Mouse (Mus musculus) heart, embryonic 14.5 days (tissue): Measurements from ENCODE around the gene Cgref1. TPM values are rescaled to one million over a fixed set of nuclear protein-coding genes. Genes with fewer than 3 reads are reported as not detected.

ENCODE experiments used
- ATAC-seq: fragments of 200-750 bp; cut with Nextera tagmentation; 2 replicates; pipeline ENCODE4 v1.8.0; 2017; ENCODE audit warnings: low read depth, moderate TSS enrichment; ENCODE audit not compliant: insufficient number of reproducible peaks, insufficient read depth, low FRiP score
- H3K27ac ChIP-seq, 2 experiments: fragments of 200-500 bp in 1 of 2; fragments of 300-500 bp in 1 of 2; sonication (generic) in 1 of 2; replicated peaks in 1 of 2; 2 replicates each; pipeline ENCODE4 v1.5.1; 2012 to 2014; ENCODE audit warnings: low read depth in 2 of 2, low read length in 2 of 2, control low read depth in 1 of 2, mild to moderate bottlenecking in 1 of 2, mixed read lengths in 1 of 2; ENCODE audit not compliant: control insufficient read depth in 1 of 2, insufficient read depth in 1 of 2
- H3K27me3 ChIP-seq: fragments of 300-500 bp; sonication (generic); 2 replicates; pipeline ENCODE4 v1.6.1; 2014; ENCODE audit warnings: mild to moderate bottlenecking, low read length, control low read depth; ENCODE audit not compliant: control insufficient read depth, insufficient read depth
- H3K36me3 ChIP-seq: fragments of 300-500 bp; sonication (generic); 2 replicates; pipeline ENCODE4 v1.6.1; 2014; ENCODE audit warnings: mild to moderate bottlenecking, control low read depth, low read length, mixed read lengths; ENCODE audit not compliant: control insufficient read depth, insufficient read depth
- H3K4me1 ChIP-seq, 2 experiments: fragments of 200-500 bp in 1 of 2; fragments of 300-500 bp in 1 of 2; sonication (generic) in 1 of 2; 2 replicates each; pipeline ENCODE4 v1.6.1; 2012 to 2014; ENCODE audit warnings: low read length in 2 of 2, control low read depth in 1 of 2, mixed read lengths in 1 of 2; ENCODE audit not compliant: control insufficient read depth in 2 of 2, insufficient read depth in 2 of 2
- H3K4me2 ChIP-seq: fragments of 300-500 bp; sonication (generic); 2 replicates; pipeline ENCODE4 v1.6.1; 2014; ENCODE audit warnings: mild to moderate bottlenecking, low read length
- H3K4me3 ChIP-seq, 2 experiments: fragments of 200-500 bp in 1 of 2; fragments of 300-500 bp in 1 of 2; sonication (generic) in 1 of 2; 2 replicates each; pipeline ENCODE4 v1.5.1; 2012 to 2014; ENCODE audit warnings: low read length in 2 of 2, mild to moderate bottlenecking in 2 of 2, control low read depth in 1 of 2, low read depth in 1 of 2, moderate library complexity in 1 of 2; ENCODE audit not compliant: control insufficient read depth in 1 of 2, insufficient read depth in 1 of 2
- H3K9ac ChIP-seq: fragments of 300-500 bp; sonication (generic); 2 replicates; pipeline ENCODE4 v1.6.1; 2014; ENCODE audit warnings: mild to moderate bottlenecking, low read length
- H3K9me3 ChIP-seq: fragments of 300-500 bp; sonication (generic); 2 replicates; pipeline ENCODE4 v1.6.1; 2016; ENCODE audit warnings: low read length, control low read depth; ENCODE audit not compliant: control insufficient read depth
- WGBS: fragments of 180-500 bp; shearing (Covaris S2); extraction: QIAGEN DNeasy Blood & Tissue Kit; methylation state at CpG from one replicate; pipeline ENCODE4 v1.1.7; 2014; 5-methylcytosine and 5-hydroxymethylcytosine counted together
- polyA plus RNA-seq: library from polyadenylated mRNA; unstranded; fragments of >200 nt; fragmentation: Nextera tagmentation; extraction: Ambion mirVana; gene quantifications from 2 replicates; pipeline ENCODE4 v1.2.1, GENCODE M21; 2014

Cgref1 gene
- polyA plus RNA-seq, 1 experiment from 2014 or later: 3.8 TPM

- H3K36me3 ChIP-seq: no peaks in the 10 kb centered on the region
- no peak for ATAC-seq
- H3K9me3 ChIP-seq: no peaks in the 10 kb centered on the region
- WGBS: 79% methylated on average over 6 of the region's 6 CpGs
- no peak overlapping the region for H3K9ac ChIP-seq
- H3K4me3 ChIP-seq: no peak overlapping the region
- H3K4me1 ChIP-seq: peaks cover 0 to 6% of the 10 kb centered on the region in 2 experiments; a peak in 2 of 4 replicates
- H3K4me2 ChIP-seq: no peak overlapping the region
- no peaks in the 10 kb centered on the region for H3K27me3 ChIP-seq
- H3K27ac ChIP-seq: no peak overlapping the region
These were observed 14.5 kb downstream of the Cgref1 start for GRCm38 (mm10) chr5:30930846-30931245.

GRCm38 (mm10) chr5:30930121-30930520 is 15.3 kb downstream of the Cgref1 start:
- H3K27me3 ChIP-seq: no peaks in the 10 kb centered on the region
- H3K9ac ChIP-seq: no peak overlapping the region
- no peak overlapping the region for H3K4me3 ChIP-seq
- 47% methylated on average over 4 of the region's 4 CpGs for WGBS
- H3K4me2 ChIP-seq: no peak overlapping the region
- ATAC-seq: no peak
- H3K36me3 ChIP-seq: no peaks in the 10 kb centered on the region
- H3K4me1 ChIP-seq: peaks cover 0 to 6% of the 10 kb centered on the region in 2 experiments; a peak in 2 of 4 replicates
- H3K9me3 ChIP-seq: no peaks in the 10 kb centered on the region
- H3K27ac ChIP-seq: no peak overlapping the region

- no peak overlapping the region for H3K9ac ChIP-seq
- no peaks in the 10 kb centered on the region for H3K36me3 ChIP-seq
- no peaks in the 10 kb centered on the region for H3K9me3 ChIP-seq
- H3K4me2 ChIP-seq: peak overlapping the region; percentile 55
- no peaks in the 10 kb centered on the region for H3K27me3 ChIP-seq
- H3K4me1 ChIP-seq: peaks cover under 1 to 6% of the 10 kb centered on the region in 2 experiments; a peak in 2 of 4 replicates
- WGBS: 40% methylated on average over 7 of the region's 7 CpGs
- H3K4me3 ChIP-seq: no peak overlapping the region; a peak in 1 of 4 replicates
- no peak overlapping the region for H3K27ac ChIP-seq
- no peak for ATAC-seq
These were observed 17.4 kb downstream of the Cgref1 start for GRCm38 (mm10) chr5:30927945-30928529.

DNA sequence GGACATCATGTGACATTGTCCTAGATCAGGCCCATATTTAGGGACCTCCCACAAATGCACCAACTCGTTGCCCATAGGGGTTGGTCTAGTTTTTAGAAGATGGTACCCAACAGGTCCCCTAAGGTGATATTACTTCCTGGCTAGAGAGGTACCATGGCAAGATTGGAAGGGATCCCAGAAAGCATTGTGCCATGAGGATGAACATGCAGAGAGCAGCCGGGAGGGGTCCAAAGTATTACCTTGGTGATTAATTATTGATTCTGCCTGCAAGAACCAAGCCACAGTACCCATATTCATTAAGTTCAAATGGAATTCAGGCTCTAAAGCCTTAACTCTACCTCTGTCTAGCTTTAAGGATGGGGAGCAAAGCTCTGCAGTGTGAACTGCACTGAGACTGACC is 19.3 kb downstream of the Cgref1 start:
- Histone ChIP-seq H3K27ac (no peak overlapping the region), H3K27me3 (no peaks in the 10 kb centered on the region), H3K4me2 (no peak overlapping the region), H3K36me3 (peaks cover under 1% of the 10 kb centered on the region), H3K4me3 (no peak overlapping the region), H3K4me1 (peaks cover 14 to 18% of the 10 kb centered on the region in 2 experiments), H3K9ac (no peak overlapping the region), H3K9me3 (no peaks in the 10 kb centered on the region)
- no peak for ATAC-seq
- 68% methylated on average over 2 of the region's 2 CpGs for WGBS

- Histone ChIP-seq H3K4me2 (no peak overlapping the region), H3K27me3 (no peaks in the 10 kb centered on the region), H3K9me3 (no peaks in the 10 kb centered on the region), H3K4me3 (no peak overlapping the region), H3K36me3 (peaks cover 9% of the 10 kb centered on the region), H3K9ac (no peak overlapping the region), H3K4me1 (peaks cover 11 to 26% of the 10 kb centered on the region in 2 experiments), H3K27ac (no peak overlapping the region)
- WGBS: 89% methylated on average over 5 of the region's 5 CpGs
- no peak for ATAC-seq
These were observed 20.2 kb downstream of the Cgref1 start for GRCm38 (mm10) chr5:30925217-30925616.

- Histone ChIP-seq H3K27ac (no peak overlapping the region), H3K4me1 (peaks cover 11 to 26% of the 10 kb centered on the region in 2 experiments), H3K4me3 (no peak overlapping the region), H3K27me3 (no peaks in the 10 kb centered on the region), H3K4me2 (no peak overlapping the region), H3K9ac (no peak overlapping the region), H3K36me3 (peaks cover 15% of the 10 kb centered on the region), H3K9me3 (no peaks in the 10 kb centered on the region)
- ATAC-seq: no peak
- WGBS: 68% methylated on average over 8 of the region's 8 CpGs
These were observed 20.8 kb downstream of the Cgref1 start for GRCm38 (mm10) chr5:30924614-30925013.

- no peak for ATAC-seq
- Histone ChIP-seq H3K4me2 (peak overlapping the region; percentile 89; the same call in 1 of the 2 replicates), H3K4me3 (no peak overlapping the region), H3K27ac (no peak overlapping the region), H3K27me3 (no peaks in the 10 kb centered on the region), H3K9me3 (no peaks in the 10 kb centered on the region), H3K4me1 (peaks cover 11 to 26% of the 10 kb centered on the region in 2 experiments), H3K9ac (no peak overlapping the region), H3K36me3 (peaks cover 30% of the 10 kb centered on the region)
- 78% methylated on average over 6 of the region's 6 CpGs for WGBS
These were observed 22.3 kb downstream of the Cgref1 start for GRCm38 (mm10) chr5:30923119-30923518.

- no peak overlapping the region for H3K27ac ChIP-seq
- peak overlapping the region; percentile 89 for H3K4me2 ChIP-seq
- no peak overlapping the region for H3K4me3 ChIP-seq
- no peak for ATAC-seq
- H3K9me3 ChIP-seq: no peaks in the 10 kb centered on the region
- 36% methylated on average over 10 of the region's 10 CpGs for WGBS
- no peaks in the 10 kb centered on the region for H3K27me3 ChIP-seq
- H3K9ac ChIP-seq: peak overlapping the region; percentile 76
- peaks cover 35% of the 10 kb centered on the region for H3K36me3 ChIP-seq
- H3K4me1 ChIP-seq: peaks cover 11 to 26% of the 10 kb centered on the region in 2 experiments
These were observed 22.8 kb downstream of the Cgref1 start for GRCm38 (mm10) chr5:30922581-30923041.
